Mouse (Mus musculus) lung, embryonic 15.5 days (tissue): Measurements from ENCODE around the gene Cyp2d10. TPM values are rescaled to one million over a fixed set of nuclear protein-coding genes. Genes with fewer than 3 reads are reported as not detected.

Experiments
- ATAC-seq: fragments of 200-750 bp; cut with Nextera tagmentation; 2 replicates; pipeline ENCODE4 v1.8.0; 2017; ENCODE audit warnings: moderate number of reproducible peaks, borderline replicate concordance; ENCODE audit not compliant: low FRiP score, low TSS enrichment; ENCODE audit errors: extremely low read depth
- H3K27ac ChIP-seq: fragments of 300-500 bp; sonication (generic); 2 replicates; pipeline ENCODE4 v1.5.1; 2015; ENCODE audit warnings: moderate library complexity, mild to moderate bottlenecking, inconsistent platforms
- H3K27me3 ChIP-seq: fragments of 300-500 bp; sonication (generic); 2 replicates; pipeline ENCODE4 v1.6.1; 2015; ENCODE audit warnings: inconsistent platforms
- H3K36me3 ChIP-seq: fragments of 300-500 bp; sonication (generic); 2 replicates; pipeline ENCODE4 v1.6.1; 2015; ENCODE audit warnings: inconsistent platforms
- H3K4me1 ChIP-seq: fragments of 300-500 bp; sonication (generic); 2 replicates; pipeline ENCODE4 v1.6.1; 2015; ENCODE audit warnings: inconsistent platforms
- H3K4me2 ChIP-seq: fragments of 300-500 bp; sonication (generic); 2 replicates; pipeline ENCODE4 v1.6.1; 2015; ENCODE audit warnings: inconsistent platforms, mild to moderate bottlenecking, moderate library complexity
- H3K4me3 ChIP-seq: fragments of 300-500 bp; sonication (generic); 2 replicates; pipeline ENCODE4 v1.5.1; 2015; ENCODE audit warnings: mild to moderate bottlenecking, inconsistent platforms
- H3K9ac ChIP-seq: fragments of 300-500 bp; sonication (generic); 2 replicates; pipeline ENCODE4 v1.6.1; 2015; ENCODE audit warnings: inconsistent platforms
- H3K9me3 ChIP-seq: fragments of 300-500 bp; sonication (generic); 2 replicates; pipeline ENCODE4 v1.6.1; 2016; ENCODE audit warnings: inconsistent platforms
- WGBS: fragments of 180-500 bp; shearing (Covaris S2); methylation state at CpG from one replicate; pipeline ENCODE4 v1.1.7; 2015; 5-methylcytosine and 5-hydroxymethylcytosine counted together
- microRNA-seq: library from miRNA; unstranded; fragments of <30 nt; microRNA quantifications from one replicate; pipeline ENCODE4, GENCODE M21; 2016
- polyA plus RNA-seq: library from polyadenylated mRNA; unstranded; fragments of >200 nt; fragmentation: Nextera tagmentation; extraction: Ambion mirVana; gene quantifications from 2 replicates; pipeline ENCODE4 v1.2.1, GENCODE M21; 2015

Gene Cyp2d10
- polyA plus RNA-seq, 1 experiment from 2014 or later: not detected

DNA sequence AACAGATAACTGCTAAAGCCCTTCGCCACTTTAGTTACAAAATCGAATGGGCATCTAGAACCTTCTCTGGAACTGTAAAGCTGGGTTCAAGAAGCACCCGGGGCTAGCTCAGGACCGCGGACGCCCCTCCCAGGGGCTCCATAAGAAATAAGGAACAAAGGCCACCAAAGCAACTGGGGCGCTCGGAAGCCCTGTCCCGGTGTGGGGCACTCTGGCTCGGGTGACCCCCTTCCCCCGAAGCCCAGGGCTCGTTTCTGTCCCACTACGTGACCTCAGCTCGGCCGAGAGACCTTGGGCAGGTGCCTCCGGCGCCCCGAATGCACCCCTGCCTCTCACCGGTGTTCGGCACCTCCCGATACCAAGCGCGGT, 53.3 kb downstream of the Cyp2d10 start:
- Histone ChIP-seq H3K36me3 (peaks cover 22% of the 10 kb centered on the region), H3K4me1 (peaks cover 21% of the 10 kb centered on the region), H3K9me3 (no peaks in the 10 kb centered on the region), H3K4me3 (peak overlapping the region; percentile 69), H3K27me3 (no peaks in the 10 kb centered on the region), H3K9ac (peak overlapping the region; percentile 87), H3K4me2 (peak overlapping the region; percentile 83), H3K27ac (peak overlapping the region; percentile 33; the same call in 1 of the 2 replicates)
- ATAC-seq: 0 out of 2 replicates have a peak, but pooled peaks have one; percentile 29
- WGBS: under 1% methylated on average over 23 of the region's 23 CpGs

DNA sequence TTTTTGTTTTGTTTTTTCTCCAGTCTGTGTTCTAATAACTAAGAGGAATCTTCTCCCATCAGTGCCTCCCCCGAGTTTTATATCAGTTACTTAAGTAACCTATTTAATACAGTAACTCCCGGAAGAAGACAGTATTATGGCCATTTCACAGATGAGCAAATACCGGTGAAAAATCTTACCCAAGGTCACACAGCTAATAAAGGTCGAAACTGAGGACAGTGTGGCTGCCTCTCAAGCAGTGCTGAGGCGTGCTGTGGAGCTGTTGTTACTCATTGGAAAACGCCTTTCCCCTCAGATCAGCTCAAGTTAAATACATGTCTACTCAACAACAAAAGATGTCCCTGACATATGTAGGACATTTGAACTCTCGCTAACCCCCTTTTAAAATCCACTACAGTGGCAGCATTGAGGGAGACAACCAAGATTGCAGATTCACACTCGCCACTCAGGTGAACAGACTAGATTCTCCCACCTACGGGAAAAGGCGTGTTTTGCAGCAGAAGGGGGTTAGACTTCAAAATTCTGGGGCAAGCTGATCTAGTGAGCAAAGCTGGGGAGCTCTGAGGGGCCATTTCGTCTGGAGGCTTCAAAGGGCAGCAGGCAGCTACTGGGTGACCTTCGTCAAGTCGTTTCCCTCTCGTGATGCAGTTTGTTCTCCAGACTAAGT, 53.8 kb downstream of the Cyp2d10 start:
- WGBS: 23% methylated on average over 14 of the region's 14 CpGs

More for the DNA sequence above, 53.8 kb downstream of the Cyp2d10 start:
- H3K36me3 ChIP-seq: peaks cover 27% of the 10 kb centered on the region
- ATAC-seq: no peak
- no peaks in the 10 kb centered on the region for H3K9me3 ChIP-seq
- H3K4me3 ChIP-seq: peak overlapping the region; percentile 69
- H3K27me3 ChIP-seq: no peaks in the 10 kb centered on the region
- peak overlapping the region; percentile 87 for H3K9ac ChIP-seq
- peak overlapping the region; percentile 83 for H3K4me2 ChIP-seq
- H3K27ac ChIP-seq: 0 out of 2 replicates have a peak overlapping the region, but pooled peaks have one; percentile 33
- peaks cover 18% of the 10 kb centered on the region for H3K4me1 ChIP-seq

Small RNAs within 50 kb of the gene (microRNA-seq; reads per million reads assigned to microRNA genes)
- gene Gm25990 (not detected), gene Gm27331 (not detected), gene Gm27622 (not detected), gene Mir7684 (not detected)

Other genes with a start within 250 kb of the Cyp2d10 start
- 1.1 and 1.3 TPM in 2 replicates for gene Shisa8, start 194.4 kb downstream of the Cyp2d10 start, polyA plus RNA-seq
- 0.12 TPM in 1 of 2 replicates, not detected in the other for gene Tnfrsf13c, start 182.8 kb downstream of the Cyp2d10 start, polyA plus RNA-seq
- gene Cenpm, start 162.4 kb downstream of the Cyp2d10 start, polyA plus RNA-seq: 71.6 and 74.5 TPM in 2 replicates
- not detected in 2 replicates for gene 1500009C09Rik, start 154.8 kb downstream of the Cyp2d10 start, polyA plus RNA-seq
- 4.1 and 6.3 TPM in 2 replicates for gene Sept3, start 132.3 kb downstream of the Cyp2d10 start, polyA plus RNA-seq
- 0.37 and 0.40 TPM in 2 replicates for gene Wbp2nl, start 108.2 kb downstream of the Cyp2d10 start, polyA plus RNA-seq
- 47.0 and 52.3 TPM in 2 replicates for gene Naga, start 68.3 kb downstream of the Cyp2d10 start, polyA plus RNA-seq
- gene Pheta2, start 68.3 kb downstream of the Cyp2d10 start, polyA plus RNA-seq: 15.4 and 16.4 TPM in 2 replicates
- gene Smdt1, start 68.2 kb downstream of the Cyp2d10 start, polyA plus RNA-seq: 235 and 254 TPM in 2 replicates
- gene Ndufa6, start 52.9 kb downstream of the Cyp2d10 start, polyA plus RNA-seq: 276 and 282 TPM in 2 replicates
- 6.7 and 9.6 TPM in 2 replicates for gene Cyp2d22, start 26.9 kb downstream of the Cyp2d10 start, polyA plus RNA-seq
- gene Cyp2d11, start 13.2 kb downstream of the Cyp2d10 start, polyA plus RNA-seq: not detected in 2 replicates
- gene Cyp2d9, start 26.2 kb upstream of the Cyp2d10 start, polyA plus RNA-seq: not detected in 2 replicates
- gene Cyp2d12, start 147.9 kb upstream of the Cyp2d10 start, polyA plus RNA-seq: not detected in 2 replicates
- not detected in 2 replicates for gene Cyp2d34, start 213.8 kb upstream of the Cyp2d10 start, polyA plus RNA-seq